ENCODE assay signal across 9 mouse cellular contexts in genomic region chr12:69879172-69879665, GRCm38 (mm10). TPM values are rescaled to one million over a fixed set of nuclear protein-coding genes. Genes with fewer than 3 reads are reported as not detected.
DNase-seq lines count a peak whose midpoint lies in the region; ATAC-seq lines count a peak whose summit lies in the region.
"Had no signal": no experiment of that assay in that cellular context is flagged by ENCODE, and none has a peak within 500 bp of the region (broad histone marks: within the 10 kb centered on the region; RNA-seq: fewer than 3 reads in every experiment).

No protein-coding gene starts in this region.

- peaks cover 27% of the 10 kb centered on the region for H3K4me1 ChIP-seq in heart, embryonic 16.5 days (ENCODE audit: control insufficient read depth, insufficient read depth, low read length)
- H3K4me1 ChIP-seq in embryonic facial prominence, embryonic 13.5 days = peaks cover 41% of the 10 kb centered on the region
- H3K4me1 ChIP-seq in kidney, embryonic 16.5 days (ENCODE audit: insufficient read depth, low read length) = peaks cover 42% of the 10 kb centered on the region
- peaks cover 19% of the 10 kb centered on the region for H3K4me1 ChIP-seq in neural tube, embryonic 12.5 days

- no peaks in the 10 kb centered on the region for H3K9me3 ChIP-seq in heart, embryonic 16.5 days (replicated peaks; ENCODE audit: control insufficient read depth, low read length)
- H3K9me3 ChIP-seq in embryonic facial prominence, embryonic 13.5 days = no peaks in the 10 kb centered on the region
- H3K9me3 ChIP-seq in kidney, embryonic 16.5 days (ENCODE audit: low read length) = no peaks in the 10 kb centered on the region
- H3K9me3 ChIP-seq in neural tube, embryonic 12.5 days = no peaks in the 10 kb centered on the region

- H3K27ac ChIP-seq in heart, embryonic 16.5 days (ENCODE audit: low read length) = peak overlapping the region; percentile 31; the same call in 1 of the 2 replicates
- peak overlapping the region; percentile 81 for H3K27ac ChIP-seq in embryonic facial prominence, embryonic 13.5 days
- H3K27ac ChIP-seq in kidney, embryonic 16.5 days (ENCODE audit: low read length) = peak overlapping the region; percentile 63; the same call in 1 of the 2 replicates
- no peak overlapping the region for H3K27ac ChIP-seq in neural tube, embryonic 12.5 days

- DNase-seq in heart, postnatal 25 days (ENCODE audit: low spot score) = no peak
- no peak for DNase-seq in ovary, postnatal 14 days (ENCODE audit: low spot score)
- no peak for DNase-seq in adrenal gland, adult 8-10 months

- H3K27me3 ChIP-seq in heart, embryonic 16.5 days (ENCODE audit: control insufficient read depth, insufficient read depth, low read length) = no peaks in the 10 kb centered on the region
- H3K27me3 ChIP-seq in embryonic facial prominence, embryonic 13.5 days = no peaks in the 10 kb centered on the region
- no peaks in the 10 kb centered on the region for H3K27me3 ChIP-seq in kidney, embryonic 16.5 days (ENCODE audit: insufficient read depth, low read length)
- no peaks in the 10 kb centered on the region for H3K27me3 ChIP-seq in neural tube, embryonic 12.5 days (replicated peaks)

- intact Hi-C loops in heart, postnatal 25 days (cut with DNase I) = no loop called here

- 22% methylated on average over 4 of the region's 4 CpGs for WGBS in heart, embryonic 16.5 days
- 6% methylated on average over 4 of the region's 4 CpGs for WGBS in embryonic facial prominence, embryonic 13.5 days
- 14% methylated on average over 4 of the region's 4 CpGs for WGBS in kidney, embryonic 16.5 days
- 4% methylated on average over 4 of the region's 4 CpGs for WGBS in neural tube, embryonic 12.5 days

- no peak for ATAC-seq in heart, embryonic 16.5 days (replicated peaks; ENCODE audit: extremely low read depth, insufficient read depth, low FRiP score)
- ATAC-seq in embryonic facial prominence, embryonic 13.5 days (ENCODE audit: insufficient number of reproducible peaks, insufficient read depth, low FRiP score, low TSS enrichment, low read depth) = peak; percentile 57; the same call in 1 of the 2 replicates
- ATAC-seq in kidney, embryonic 16.5 days (ENCODE audit: low FRiP score, low TSS enrichment) = peak; percentile 75
- ATAC-seq in neural tube, embryonic 12.5 days (ENCODE audit: low FRiP score, low read depth) = peak; percentile 58
- no peak for ATAC-seq in granulocyte monocyte progenitor cell, adult 5-6 weeks (replicated peaks; ENCODE audit: poor library complexity, severe bottlenecking)

- H3K9ac ChIP-seq in heart, embryonic 16.5 days (ENCODE audit: low read length) = no peak overlapping the region
- H3K9ac ChIP-seq in embryonic facial prominence, embryonic 13.5 days = no peak overlapping the region
- no peak overlapping the region for H3K9ac ChIP-seq in kidney, embryonic 16.5 days (replicated peaks; ENCODE audit: low read length)
- H3K9ac ChIP-seq in neural tube, embryonic 12.5 days = no peak overlapping the region

- no peak overlapping the region; the same call in 1 of the 2 replicates for H3K4me2 ChIP-seq in heart, embryonic 16.5 days (ENCODE audit: low read depth, low read length)
- H3K4me2 ChIP-seq in embryonic facial prominence, embryonic 13.5 days = peak overlapping the region; percentile 44
- H3K4me2 ChIP-seq in kidney, embryonic 16.5 days (replicated peaks; ENCODE audit: low read depth, low read length) = peak overlapping the region; percentile 18; the same call in 1 of the 2 replicates
- 0 out of 2 replicates have a peak overlapping the region, but pooled peaks have one; percentile 14 for H3K4me2 ChIP-seq in neural tube, embryonic 12.5 days (replicated peaks)

- no peak overlapping the region for H3K4me3 ChIP-seq in heart, embryonic 16.5 days (ENCODE audit: low read length)
- peak overlapping the region; percentile 6; the same call in 1 of the 2 replicates for H3K4me3 ChIP-seq in embryonic facial prominence, embryonic 13.5 days
- no peak overlapping the region for H3K4me3 ChIP-seq in kidney, embryonic 16.5 days (ENCODE audit: low read length)
- no peak overlapping the region for H3K4me3 ChIP-seq in neural tube, embryonic 12.5 days
- H3K4me3 ChIP-seq: erythroblast, embryonic 14.5 days had no signal

- H3K36me3 ChIP-seq in heart, embryonic 16.5 days (ENCODE audit: control insufficient read depth, insufficient read depth) = peaks cover 2% of the 10 kb centered on the region; the same call in 1 of the 2 replicates
- H3K36me3 ChIP-seq in embryonic facial prominence, embryonic 13.5 days = no peaks in the 10 kb centered on the region
- H3K36me3 ChIP-seq in kidney, embryonic 16.5 days (ENCODE audit: insufficient read depth, low read length) = no peaks in the 10 kb centered on the region
- no peaks in the 10 kb centered on the region for H3K36me3 ChIP-seq in neural tube, embryonic 12.5 days

RNA-seq across cellular contexts. Expression of gene Atl1, which starts 13.2 kb away (rescaled TPM):
- 4.6 and 6.1 TPM in 2 replicates for polyA plus RNA-seq in heart, embryonic 16.5 days (2015; fragmentation: Nextera tagmentation; extraction: Ambion mirVana)
- total RNA-seq in heart, postnatal 25 days (2021) = 1 to 10 TPM; 2.6 to 4.0 TPM
- 5.5 and 6.6 TPM in 2 replicates for polyA plus RNA-seq in embryonic facial prominence, embryonic 13.5 days (2015; fragmentation: Nextera tagmentation; extraction: Ambion mirVana)
- polyA plus RNA-seq in kidney, embryonic 16.5 days (2015; fragmentation: Nextera tagmentation; extraction: Ambion mirVana) = 4.7 and 5.7 TPM in 2 replicates
- polyA plus RNA-seq in neural tube, embryonic 12.5 days (2016; fragmentation: Nextera tagmentation; extraction: Ambion mirVana) = 73.4 and 80.7 TPM in 2 replicates
- total RNA-seq in granulocyte monocyte progenitor cell, adult 5-6 weeks (2014; fragmentation: Nextera tagmentation) = 0.11 TPM in 1 of 2 replicates, not detected in the other
- total RNA-seq in granulocyte monocyte progenitor cell, adult 5-6 weeks (2017) = 1.4 and 4.5 TPM in 2 replicates
- total RNA-seq in adrenal gland, adult 8-10 months (2022) = 10 to 100 TPM in 2 of 4 experiments, 1 to 10 TPM in 2; 6.6 to 19.5 (median 13.0) TPM

RNA-seq across cellular contexts. Expression of gene Map4k5, which starts 13.8 kb away (rescaled TPM):
- polyA plus RNA-seq in heart, embryonic 16.5 days (2015; fragmentation: Nextera tagmentation; extraction: Ambion mirVana) = 25.2 and 27.5 TPM in 2 replicates
- 10 to 100 TPM; 22.2 to 24.5 TPM for total RNA-seq in heart, postnatal 25 days (2021)
- 39.5 and 46.3 TPM in 2 replicates for polyA plus RNA-seq in embryonic facial prominence, embryonic 13.5 days (2015; fragmentation: Nextera tagmentation; extraction: Ambion mirVana)
- 31.5 and 32.6 TPM in 2 replicates for polyA plus RNA-seq in kidney, embryonic 16.5 days (2015; fragmentation: Nextera tagmentation; extraction: Ambion mirVana)
- polyA plus RNA-seq in neural tube, embryonic 12.5 days (2016; fragmentation: Nextera tagmentation; extraction: Ambion mirVana) = 41.4 and 44.6 TPM in 2 replicates
- total RNA-seq in granulocyte monocyte progenitor cell, adult 5-6 weeks (2014; fragmentation: Nextera tagmentation) = 14.8 and 18.8 TPM in 2 replicates
- total RNA-seq in granulocyte monocyte progenitor cell, adult 5-6 weeks (2017) = 16.4 and 24.1 TPM in 2 replicates
- 10 to 100 TPM; 26.6 to 51.8 (median 37.2) TPM for total RNA-seq in adrenal gland, adult 8-10 months (2022)

Comparison
In these comparisons a context has a peak if more than half of its experiments do, and no peak if none do; other contexts are left out.
1. ATAC-seq: peak in embryonic facial prominence, embryonic 13.5 days (single experiment), kidney, embryonic 16.5 days (single experiment) and neural tube, embryonic 12.5 days (single experiment); none in heart, embryonic 16.5 days (single experiment) and granulocyte monocyte progenitor cell, adult 5-6 weeks (single experiment).